Mouse (Mus musculus): ENCODE measurements around the gene Tnfaip6. TPM values are rescaled to one million over a fixed set of nuclear protein-coding genes. Genes with fewer than 3 reads are reported as not detected.
A peak's percentile ranks its signal among the peaks of the same experiment; 100 is the strongest.
"Not testable (repeated sequence)": the region's sequence is repeated elsewhere in the genome, so short reads cannot be mapped to it uniquely, and the experiment has no call there.

The Tnfaip6 gene
- polyA plus RNA-seq (2015; fragmentation: Nextera tagmentation; extraction: Ambion mirVana), result 3.7 and 4.3 TPM in 2 replicates

DNA sequence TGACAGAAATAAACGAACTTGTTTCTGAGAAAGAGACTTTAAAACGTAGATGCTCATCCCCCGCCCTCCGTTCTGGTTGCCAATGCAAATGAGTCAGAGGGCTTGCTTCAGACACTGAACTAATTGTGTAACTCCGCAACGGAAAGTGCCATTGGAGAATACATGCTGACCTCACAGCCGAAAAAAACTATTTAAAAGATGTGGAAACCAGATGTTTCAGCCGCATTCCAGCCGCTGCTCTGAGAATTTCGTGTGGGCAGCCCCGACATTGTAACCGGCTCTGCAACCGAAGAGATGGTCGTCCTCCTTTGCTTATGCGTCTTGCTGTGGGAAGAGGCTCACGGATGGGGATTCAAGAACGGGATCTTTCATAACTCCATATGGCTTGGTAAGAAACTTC is at the start of gene Tnfaip6:
TSS of gene Tnfaip6 (plus strand) at position 128 of the 400 bp plus-strand sequence.
- peak within 1 kb of the TSS; percentile 59 for H3K4me3 ChIP-seq
- no peaks in the 10 kb centered on the region for H3K36me3 ChIP-seq
- peak within 1 kb of the TSS; percentile 80 for H3K4me2 ChIP-seq
- H3K27me3 ChIP-seq, result 0 out of 2 replicates have a peak, but pooled peaks cover 2% of the 10 kb centered on the region
- H3K4me1 ChIP-seq (replicated peaks), result no peaks in the 10 kb centered on the region
- no peak within 1 kb of the TSS for H3K27ac ChIP-seq
- no peak for ATAC-seq (replicated peaks; ENCODE audit: insufficient number of reproducible peaks, insufficient read depth, low FRiP score, low read depth)
- peak within 1 kb of the TSS; percentile 53 for H3K9ac ChIP-seq
- no peaks in the 10 kb centered on the region for H3K9me3 ChIP-seq (replicated peaks)
- 1% methylated on average over 17 of the region's 17 CpGs for WGBS

DNA sequence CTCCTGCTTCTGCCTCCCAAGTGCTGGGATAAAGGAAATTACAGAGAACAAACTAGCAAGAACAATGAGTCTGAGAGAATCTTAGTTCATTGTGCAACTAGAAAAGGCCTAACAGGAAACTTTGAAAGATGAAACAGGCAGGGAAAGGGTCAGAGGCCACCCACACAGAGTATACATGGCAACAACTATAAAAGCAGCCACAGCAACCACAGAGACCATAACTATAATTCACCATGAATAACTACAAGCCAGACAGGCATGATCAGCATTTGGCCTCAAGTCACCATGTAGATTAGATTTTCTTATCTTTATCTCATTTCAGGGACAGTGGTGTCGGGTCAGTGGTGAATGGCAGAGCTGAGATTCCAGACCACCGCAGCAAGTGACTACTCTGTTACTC is 48.2 kb upstream of the Tnfaip6 start:
- ATAC-seq (replicated peaks; ENCODE audit: insufficient number of reproducible peaks, insufficient read depth, low FRiP score, low read depth), result no peak
- Histone ChIP-seq H3K27me3 (no peaks in the 10 kb centered on the region), H3K4me2 (no peak overlapping the region), H3K27ac (no peak overlapping the region), H3K36me3 (no peaks in the 10 kb centered on the region), H3K4me3 (no peak overlapping the region), H3K4me1 (replicated peaks) (no peaks in the 10 kb centered on the region), H3K9me3 (replicated peaks) (no peaks in the 10 kb centered on the region), H3K9ac (no peak overlapping the region)
- 33% methylated on average over 2 of the region's 2 CpGs for WGBS

DNA sequence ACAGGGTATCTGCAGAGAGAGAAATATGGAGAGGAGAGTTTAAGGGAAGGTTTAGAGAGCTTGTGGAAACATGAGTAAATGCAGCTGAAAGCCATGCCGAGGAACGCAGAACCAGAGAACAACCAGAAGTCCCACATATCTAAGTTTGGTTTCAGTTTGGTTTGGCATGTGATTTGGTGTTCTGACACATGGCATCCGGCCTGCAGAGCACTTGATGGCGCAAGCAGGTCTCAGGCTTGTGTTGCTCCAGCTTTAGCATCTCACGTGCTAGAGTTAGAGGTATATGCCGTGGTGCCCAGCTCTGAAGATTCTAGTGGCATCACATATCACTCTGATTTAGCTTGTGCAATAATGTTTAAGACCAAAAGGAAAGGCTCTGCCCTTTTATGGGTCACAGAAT is 46.4 kb upstream of the Tnfaip6 start:
- H3K27ac ChIP-seq, result no peak overlapping the region
- H3K4me3 ChIP-seq, result no peak overlapping the region
- H3K36me3 ChIP-seq, result no peaks in the 10 kb centered on the region
- no peak overlapping the region for H3K4me2 ChIP-seq
- no peaks in the 10 kb centered on the region for H3K4me1 ChIP-seq (replicated peaks)
- no peak for ATAC-seq (replicated peaks; ENCODE audit: insufficient number of reproducible peaks, insufficient read depth, low FRiP score, low read depth)
- no peaks in the 10 kb centered on the region for H3K27me3 ChIP-seq
- H3K9me3 ChIP-seq (replicated peaks), result no peaks in the 10 kb centered on the region
- no peak overlapping the region for H3K9ac ChIP-seq
- WGBS, result 78% methylated on average over 6 of the region's 6 CpGs

DNA sequence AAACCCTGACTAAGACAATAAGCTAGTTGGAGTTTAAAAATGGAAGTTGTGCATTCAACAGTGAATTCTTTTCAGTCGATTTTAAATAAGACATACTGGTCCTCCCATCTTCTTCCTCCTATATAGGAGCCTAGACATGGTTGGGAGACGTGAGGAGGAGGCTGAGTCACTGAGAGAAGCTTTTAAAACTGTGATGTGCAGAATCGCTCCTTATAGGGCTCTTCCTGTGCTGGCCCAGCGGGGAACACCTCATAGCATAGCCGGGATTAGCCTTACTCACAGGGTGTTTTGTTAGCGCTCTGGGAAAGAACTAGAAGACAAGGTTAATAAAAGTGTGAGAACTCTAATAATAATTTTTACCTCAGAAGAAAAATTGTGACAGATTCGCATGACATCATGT is 37.8 kb upstream of the Tnfaip6 start:
- Histone ChIP-seq H3K4me3 (no peak overlapping the region), H3K4me2 (no peak overlapping the region), H3K36me3 (no peaks in the 10 kb centered on the region), H3K9me3 (replicated peaks) (no peaks in the 10 kb centered on the region), H3K27ac (no peak overlapping the region), H3K4me1 (replicated peaks) (no peaks in the 10 kb centered on the region), H3K27me3 (no peaks in the 10 kb centered on the region), H3K9ac (no peak overlapping the region)
- ATAC-seq (replicated peaks; ENCODE audit: insufficient number of reproducible peaks, insufficient read depth, low FRiP score, low read depth), result no peak
- 51% methylated on average over 7 of the region's 7 CpGs for WGBS

DNA sequence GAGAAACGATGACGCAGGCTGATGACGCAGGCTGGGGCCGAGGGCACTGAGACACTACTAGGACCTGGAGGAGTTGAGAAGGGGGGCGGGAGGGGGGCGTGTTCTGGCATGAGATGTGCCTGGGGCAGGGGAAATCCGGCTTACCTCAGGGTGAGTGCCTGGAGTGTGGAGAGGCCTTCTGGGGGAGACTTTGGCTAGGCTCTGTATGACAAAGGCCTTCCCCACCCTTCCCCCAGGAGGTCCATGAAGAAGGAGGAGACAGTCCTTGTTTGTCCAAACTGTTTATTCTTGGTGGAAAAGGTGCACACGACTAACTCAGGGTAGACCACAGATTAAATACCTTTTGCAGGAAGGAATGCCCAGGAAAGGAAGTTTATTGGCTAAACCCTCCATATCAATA is 36.3 kb upstream of the Tnfaip6 start:
- ATAC-seq (replicated peaks; ENCODE audit: insufficient number of reproducible peaks, insufficient read depth, low FRiP score, low read depth), result no peak
- Histone ChIP-seq H3K4me3 (no peak overlapping the region), H3K4me1 (replicated peaks) (no peaks in the 10 kb centered on the region), H3K27ac (no peak overlapping the region), H3K27me3 (no peaks in the 10 kb centered on the region), H3K9me3 (replicated peaks) (no peaks in the 10 kb centered on the region), H3K4me2 (no peak overlapping the region), H3K36me3 (no peaks in the 10 kb centered on the region), H3K9ac (no peak overlapping the region)
- WGBS, result 80% methylated on average over 8 of the region's 8 CpGs

DNA sequence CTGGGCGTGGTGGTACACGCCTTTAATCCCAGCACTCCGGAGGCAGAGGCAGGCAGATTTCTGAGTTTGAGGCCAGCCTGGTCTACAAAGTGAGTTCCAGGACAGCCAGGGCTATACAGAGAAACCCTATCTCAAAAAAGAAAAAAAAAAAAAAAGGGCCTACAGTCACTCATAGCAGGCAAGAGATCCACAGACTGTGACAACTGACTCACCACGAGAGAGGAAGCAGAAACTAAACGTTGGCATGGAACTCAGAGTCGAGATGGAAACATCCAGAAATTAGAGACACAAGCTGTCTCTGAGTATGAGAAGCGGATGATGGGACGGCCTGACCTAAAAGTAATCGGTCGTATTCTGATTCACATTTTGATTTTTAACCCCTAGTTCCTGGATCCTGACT is 35.5 kb upstream of the Tnfaip6 start:
- H3K4me3 ChIP-seq; H3K9ac ChIP-seq; H3K4me1 ChIP-seq (replicated peaks); H3K27me3 ChIP-seq; H3K4me2 ChIP-seq; H3K9me3 ChIP-seq (replicated peaks); ATAC-seq (replicated peaks; ENCODE audit: insufficient number of reproducible peaks, insufficient read depth, low FRiP score, low read depth); H3K27ac ChIP-seq; H3K36me3 ChIP-seq: not testable (repeated sequence)
- 88% methylated on average over 10 of the region's 10 CpGs for WGBS

DNA sequence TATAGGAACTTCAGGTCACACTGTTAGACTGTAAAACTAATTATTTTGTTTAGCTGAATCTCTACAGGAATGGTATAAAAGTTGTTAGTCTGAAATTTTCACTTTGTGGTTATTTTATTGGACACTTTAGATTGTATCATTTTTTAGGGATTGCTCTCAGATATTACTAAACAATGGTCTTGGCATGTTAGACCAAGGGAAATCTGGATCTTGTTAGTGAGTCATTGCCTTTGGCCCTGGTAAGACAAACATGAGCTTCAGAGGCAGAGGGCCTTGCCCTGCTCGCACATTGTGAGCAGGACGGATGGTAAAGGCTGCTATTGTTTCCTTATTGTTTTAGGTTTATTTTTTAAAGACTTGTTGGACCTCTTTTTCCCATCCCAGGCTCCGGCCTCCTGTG is 31.4 kb upstream of the Tnfaip6 start:
- H3K36me3 ChIP-seq, result no peaks in the 10 kb centered on the region
- H3K9me3 ChIP-seq (replicated peaks), result no peaks in the 10 kb centered on the region
- ATAC-seq (replicated peaks; ENCODE audit: insufficient number of reproducible peaks, insufficient read depth, low FRiP score, low read depth), result no peak
- no peak overlapping the region for H3K9ac ChIP-seq
- no peaks in the 10 kb centered on the region for H3K4me1 ChIP-seq (replicated peaks)
- no peaks in the 10 kb centered on the region for H3K27me3 ChIP-seq
- H3K27ac ChIP-seq, result no peak overlapping the region
- H3K4me3 ChIP-seq, result no peak overlapping the region
- 67% methylated on average over 3 of the region's 3 CpGs for WGBS
- no peak overlapping the region for H3K4me2 ChIP-seq

DNA sequence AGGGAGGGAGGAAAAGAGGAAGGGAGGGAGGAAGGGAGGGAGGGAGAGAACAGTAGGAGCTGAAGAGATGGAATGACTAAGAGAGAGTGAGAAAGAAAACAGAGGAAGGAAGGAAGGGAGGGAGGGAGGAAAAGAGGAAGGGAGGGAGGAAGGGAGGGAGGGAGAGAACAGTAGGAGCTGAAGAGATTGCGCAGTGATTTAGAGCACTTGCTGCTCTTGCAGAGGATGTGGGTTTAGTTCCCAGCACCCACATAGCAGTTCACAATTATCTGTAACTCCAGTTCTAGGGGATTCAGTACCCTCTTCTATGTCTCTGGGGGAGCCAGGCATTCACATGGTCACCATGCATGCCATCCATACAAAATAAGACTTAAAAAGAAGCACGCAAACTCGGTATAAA is 26.0 kb upstream of the Tnfaip6 start:
- not testable (repeated sequence) for H3K36me3 ChIP-seq; H3K27ac ChIP-seq; H3K27me3 ChIP-seq; H3K9ac ChIP-seq; H3K4me3 ChIP-seq; H3K4me2 ChIP-seq; H3K9me3 ChIP-seq (replicated peaks); H3K4me1 ChIP-seq (replicated peaks); ATAC-seq (replicated peaks; ENCODE audit: insufficient number of reproducible peaks, insufficient read depth, low FRiP score, low read depth)
- WGBS, result 85% methylated on average over 3 of the region's 3 CpGs

DNA sequence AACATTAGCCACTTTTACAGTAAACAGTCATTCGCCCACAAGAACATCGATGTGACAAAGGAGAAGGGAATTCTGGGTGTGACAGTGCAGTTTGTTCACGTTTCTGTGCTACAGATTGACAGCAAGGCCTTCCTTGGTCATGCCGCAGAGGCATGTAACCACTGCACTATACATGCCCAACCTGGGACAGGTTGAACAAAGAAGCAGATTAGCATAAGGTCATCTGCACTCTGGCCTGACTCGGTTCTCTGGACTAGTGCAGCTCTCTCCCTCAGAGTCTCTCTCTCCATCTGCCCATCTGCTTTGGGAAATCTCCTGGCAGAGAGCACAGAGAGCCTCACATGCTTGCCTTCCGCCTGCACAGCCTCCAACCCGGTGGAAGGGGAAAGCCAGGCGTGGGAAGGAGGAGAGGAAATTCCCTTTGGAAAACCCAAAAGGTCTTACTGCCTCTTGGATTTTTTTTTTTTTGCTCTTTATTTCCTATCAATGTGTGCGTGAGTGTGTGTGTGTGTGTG is 24.4 kb upstream of the Tnfaip6 start:
- H3K27me3 ChIP-seq, result no peaks in the 10 kb centered on the region
- no peak for ATAC-seq (replicated peaks; ENCODE audit: insufficient number of reproducible peaks, insufficient read depth, low FRiP score, low read depth)
- WGBS, result 72% methylated on average over 9 of the region's 9 CpGs
- no peak overlapping the region for H3K9ac ChIP-seq
- H3K9me3 ChIP-seq (replicated peaks), result no peaks in the 10 kb centered on the region
- no peak overlapping the region for H3K4me3 ChIP-seq
- H3K4me2 ChIP-seq, result no peak overlapping the region
- peaks cover 9% of the 10 kb centered on the region for H3K4me1 ChIP-seq (replicated peaks)
- no peaks in the 10 kb centered on the region for H3K36me3 ChIP-seq
- H3K27ac ChIP-seq, result no peak overlapping the region

DNA sequence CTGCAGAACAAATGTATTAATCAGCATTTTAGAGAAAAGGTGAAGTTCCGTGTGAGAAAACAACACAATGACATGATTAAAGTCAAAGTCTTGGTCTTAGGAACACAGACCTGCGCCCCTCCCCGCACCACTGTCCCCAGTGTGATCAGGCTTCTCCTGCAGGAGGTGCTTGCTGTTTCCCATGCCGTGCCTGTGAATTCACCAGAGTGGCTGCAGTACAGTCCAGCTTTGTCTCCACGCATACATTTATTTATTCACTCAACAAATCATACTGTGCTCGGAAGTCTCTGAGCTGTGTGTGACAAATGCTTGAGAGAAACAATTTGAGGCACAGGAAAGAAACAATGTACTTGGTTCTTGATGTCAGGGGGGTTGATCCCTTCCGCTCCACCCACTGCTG is 21.4 kb upstream of the Tnfaip6 start:
- H3K27me3 ChIP-seq, result no peaks in the 10 kb centered on the region
- WGBS, result 32% methylated on average over 7 of the region's 7 CpGs

DNA sequence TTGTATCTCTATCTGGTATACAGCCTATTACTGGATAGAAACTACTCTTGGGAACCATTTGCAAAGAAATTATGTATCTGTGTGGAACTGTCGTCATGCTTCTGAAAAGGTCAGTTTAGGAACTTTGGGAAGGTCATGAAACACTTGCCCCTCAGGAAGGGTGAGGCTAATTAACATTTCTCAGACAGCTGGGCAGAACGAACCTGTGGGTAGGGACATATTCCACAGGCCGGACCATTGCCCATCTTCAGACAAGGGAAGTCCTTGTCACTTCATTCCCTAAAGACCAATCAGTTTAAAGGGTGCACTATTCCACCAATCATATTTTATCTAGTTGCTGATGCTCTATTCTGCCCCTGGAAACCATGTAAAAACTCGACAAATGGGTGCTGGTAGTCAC is 10.7 kb upstream of the Tnfaip6 start:
- H3K4me3 ChIP-seq, result no peak overlapping the region
- H3K9me3 ChIP-seq (replicated peaks), result no peaks in the 10 kb centered on the region
- H3K36me3 ChIP-seq, result no peaks in the 10 kb centered on the region
- no peaks in the 10 kb centered on the region for H3K27me3 ChIP-seq
- no peak overlapping the region for H3K9ac ChIP-seq
- H3K4me2 ChIP-seq, result no peak overlapping the region
- H3K4me1 ChIP-seq (replicated peaks), result no peaks in the 10 kb centered on the region
- H3K27ac ChIP-seq, result no peak overlapping the region
- no peak for ATAC-seq (replicated peaks; ENCODE audit: insufficient number of reproducible peaks, insufficient read depth, low FRiP score, low read depth)
- WGBS, result 85% methylated on average over 4 of the region's 4 CpGs

More for the DNA sequence above, 21.4 kb upstream of the Tnfaip6 start:
- no peaks in the 10 kb centered on the region for H3K9me3 ChIP-seq (replicated peaks)
- no peak overlapping the region for H3K27ac ChIP-seq
- H3K4me3 ChIP-seq, result no peak overlapping the region
- H3K9ac ChIP-seq, result no peak overlapping the region
- ATAC-seq (replicated peaks; ENCODE audit: insufficient number of reproducible peaks, insufficient read depth, low FRiP score, low read depth), result no peak
- peak overlapping the region; percentile 48 for H3K4me2 ChIP-seq
- H3K36me3 ChIP-seq, result no peaks in the 10 kb centered on the region
- peaks cover 9% of the 10 kb centered on the region for H3K4me1 ChIP-seq (replicated peaks)

DNA sequence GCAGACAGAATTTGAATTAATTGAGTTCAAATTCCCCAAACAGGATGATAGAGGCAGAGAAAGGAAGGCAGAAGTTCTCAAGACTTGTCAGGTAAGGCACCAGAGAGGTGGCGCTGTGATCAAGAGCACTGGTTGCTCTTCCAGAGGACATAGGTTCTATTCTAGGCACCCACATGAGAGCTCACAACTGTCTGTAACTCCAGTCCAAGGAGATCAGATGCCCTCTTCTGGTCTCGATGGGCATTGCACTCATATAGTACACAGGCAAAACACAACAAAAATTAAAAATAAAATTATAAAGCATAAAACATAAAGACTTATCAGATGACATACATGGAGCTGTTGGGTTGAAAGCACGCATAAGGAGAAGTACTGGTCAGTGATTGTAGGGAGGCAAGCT is 8.4 kb upstream of the Tnfaip6 start:
- WGBS, result 79% methylated on average over 3 of the region's 3 CpGs
- ATAC-seq (replicated peaks; ENCODE audit: insufficient number of reproducible peaks, insufficient read depth, low FRiP score, low read depth), result no peak
- Histone ChIP-seq H3K4me2 (no peak overlapping the region), H3K27ac (no peak overlapping the region), H3K9ac (no peak overlapping the region), H3K4me1 (replicated peaks) (no peaks in the 10 kb centered on the region), H3K27me3 (no peaks in the 10 kb centered on the region), H3K36me3 (no peaks in the 10 kb centered on the region), H3K9me3 (replicated peaks) (no peaks in the 10 kb centered on the region), H3K4me3 (no peak overlapping the region)

Data from heart, embryonic 15.5 days (tissue).